Mouse (Mus musculus) gastrocnemius, postnatal 36 days (tissue): ENCODE measurements at regions not wholly inside any gene's neighbourhood (a gene's known extent, or its start where the extent isn't known, plus 50 kb on each side); places are given as distances from the start of the nearest gene placed in this dataset.

Experiments used
- DNase-seq, 2 experiments: peaks; one replicate each; pipeline ENCODE4 v3.0.0; 2022
- intact Hi-C: fragments of 180-260 bp; cut with DNase I; formaldehyde crosslinking; loops from one replicate; pipeline ENCODE4 v1.15.1; 2025

GRCm38 (mm10) chrX:85329474-85330225, 80.2 kb downstream of the Fthl17a start:
- no peak for DNase-seq
- intact Hi-C loops = no loop called here

GRCm38 (mm10) chrX:85343517-85343916, 94.0 kb downstream of the Fthl17a start:
- DNase-seq = peak; percentile 7 to 12
- intact Hi-C loops = no loop called here

- DNase-seq = no peak
- intact Hi-C loops = no loop called here
Measured at GRCm38 (mm10) chrX:85375296-85375695, 125.8 kb downstream of the Fthl17a start.

GRCm38 (mm10) chrX:85384452-85384851, 135.0 kb downstream of the Fthl17a start:
- no peak for DNase-seq
- intact Hi-C loops = no loop called here
